Mouse (Mus musculus): Measurements from ENCODE around the gene Ovca2. TPM values are rescaled to one million over a fixed set of nuclear protein-coding genes. Genes with fewer than 3 reads are reported as not detected.
"Not testable (repeated sequence)": the region's sequence is repeated elsewhere in the genome, so short reads cannot be mapped to it uniquely, and the experiment has no call there.

Gene Ovca2
- total RNA-seq, 2 experiments from 2014 or later = 10.1 to 11.1 TPM

DNA sequence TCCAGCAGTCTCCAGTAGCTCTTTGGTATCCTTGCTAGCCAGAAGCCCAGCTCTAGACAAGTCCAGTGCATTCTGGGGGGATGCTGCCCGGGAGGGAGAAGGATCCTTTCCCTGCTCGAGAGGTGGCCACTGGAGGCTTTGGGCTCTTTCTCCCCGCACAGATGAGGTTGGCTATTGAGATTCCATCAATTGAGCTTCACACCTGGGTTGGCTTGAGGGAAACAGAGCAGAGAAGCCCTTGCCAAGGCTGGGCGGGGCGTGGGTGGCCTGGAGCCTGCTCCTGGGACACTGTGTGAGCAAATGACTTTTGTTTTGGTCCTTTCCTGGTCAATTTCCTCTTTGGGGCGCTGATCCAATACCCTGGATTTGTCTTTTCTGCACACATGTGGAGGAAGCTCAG, 17.5 kb upstream of the Ovca2 start:
- no peak for DNase-seq (ENCODE audit: low spot score in 2 of 2)

DNA sequence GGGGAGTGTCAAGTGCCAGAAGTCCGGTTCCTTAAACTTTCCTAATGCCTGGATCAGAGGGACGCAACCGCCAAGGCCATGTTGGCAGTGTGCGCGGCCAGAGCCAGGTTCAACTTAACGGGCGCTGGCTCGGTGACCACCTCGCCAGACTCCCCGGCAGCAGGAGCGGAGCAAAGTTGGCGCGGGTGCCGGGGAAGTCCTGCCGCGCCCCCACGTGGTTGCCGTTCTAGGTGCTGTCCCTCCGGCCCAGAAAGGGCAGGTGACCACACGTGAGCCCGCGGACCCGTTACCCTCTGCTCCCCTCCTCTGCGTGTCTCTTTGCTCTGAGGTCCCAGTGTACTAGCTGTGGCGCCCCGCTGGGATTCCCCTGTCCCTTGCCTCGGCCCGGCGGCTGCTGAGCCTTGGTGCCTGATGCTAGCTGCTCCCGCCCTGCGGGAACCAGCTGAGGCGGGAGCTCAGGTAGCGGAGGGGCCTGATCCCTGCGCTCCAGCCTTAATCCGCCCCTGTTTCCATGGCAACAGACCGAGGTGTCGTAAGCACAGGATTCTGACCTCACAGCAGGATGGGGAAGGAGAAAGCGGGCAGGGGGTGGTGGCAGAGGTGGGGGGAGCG, 16.3 kb upstream of the Ovca2 start:
- DNase-seq (ENCODE audit: low spot score in 2 of 2) = peak; percentile 49 to 53

DNA sequence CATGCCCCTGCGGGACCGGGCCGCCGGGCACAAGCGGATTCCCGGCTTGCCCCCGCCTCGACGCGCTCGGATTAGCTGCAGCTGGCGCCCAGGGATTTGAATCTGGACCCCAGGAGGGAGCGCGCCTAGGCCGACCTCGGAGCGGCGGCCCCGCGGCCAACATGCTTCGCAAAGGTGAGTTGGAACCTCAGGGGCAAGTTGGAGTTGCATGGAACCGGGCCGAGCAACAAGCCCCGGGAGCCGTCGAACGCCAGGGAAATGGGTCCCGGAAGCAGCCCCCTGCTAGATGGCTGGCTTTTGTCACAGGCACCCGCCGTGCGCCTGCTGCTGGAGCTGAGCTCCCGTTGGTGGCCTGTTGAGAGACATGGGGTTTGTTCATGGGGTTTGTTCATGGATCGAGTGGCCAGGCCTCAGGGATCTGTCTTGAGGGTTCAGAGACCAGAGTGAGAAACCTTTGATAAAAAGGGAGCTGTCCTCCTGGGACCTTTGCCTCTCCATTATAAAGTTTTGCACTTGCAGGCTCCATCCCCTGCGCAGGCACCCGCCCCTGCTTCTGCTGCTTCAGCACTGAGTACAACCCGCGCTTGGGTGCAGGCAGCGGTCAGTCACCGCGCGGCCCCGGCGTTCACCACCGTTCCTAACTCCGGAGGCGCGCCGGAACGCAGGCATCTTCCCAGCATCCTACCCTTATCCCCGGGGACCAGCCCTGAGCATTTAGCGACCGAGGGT, 15.7 kb upstream of the Ovca2 start:
- DNase-seq (ENCODE audit: low spot score in 2 of 2) = no peak

DNA sequence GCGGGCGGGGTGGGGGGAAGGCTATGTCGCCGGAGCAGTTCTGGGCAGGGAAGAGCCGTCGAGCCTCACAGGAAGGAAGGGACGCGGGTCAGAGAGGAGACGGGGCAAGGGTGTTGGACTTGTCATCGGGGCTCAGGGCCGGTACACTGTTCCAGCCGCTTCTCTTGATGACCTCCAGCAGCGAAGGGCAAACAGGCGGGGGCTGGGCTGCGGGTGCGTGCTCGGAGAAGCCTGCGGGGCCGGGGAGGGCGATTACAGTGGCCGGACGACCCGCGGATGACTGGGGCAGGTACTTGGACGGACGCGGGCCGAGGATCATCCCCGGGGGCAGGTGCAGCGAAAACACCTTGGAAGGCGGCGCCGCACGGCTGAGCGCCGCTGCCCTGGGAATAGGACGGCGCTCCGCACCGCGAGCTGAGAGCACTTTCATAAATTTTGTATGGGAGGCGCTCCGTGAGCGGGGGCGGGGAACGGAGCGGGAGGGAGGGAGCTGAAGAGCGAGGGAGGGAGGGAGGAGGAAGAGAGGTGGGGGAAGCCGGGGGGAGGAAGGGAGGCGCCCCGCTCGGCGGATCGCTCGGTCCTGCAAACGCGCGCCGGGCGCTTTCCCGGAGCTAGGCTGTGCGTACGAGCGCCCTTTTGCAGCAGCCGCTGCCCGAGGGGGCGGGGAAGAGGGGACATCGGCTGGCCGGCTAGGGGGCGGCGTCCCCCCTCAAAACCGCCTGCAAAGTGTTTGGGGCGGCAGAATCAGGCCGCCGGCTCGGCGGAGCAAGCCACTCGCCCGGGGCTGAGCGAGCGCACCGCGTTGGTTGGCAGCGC, 14.8 kb upstream of the Ovca2 start, which contains the start of gene Rtn4rl1:
Gene Rtn4rl1, plus strand, starts transcription at position 528 of the 816 bp plus-strand sequence.
- peak; percentile 64 to 76 for DNase-seq (ENCODE audit: low spot score in 2 of 2)

DNA sequence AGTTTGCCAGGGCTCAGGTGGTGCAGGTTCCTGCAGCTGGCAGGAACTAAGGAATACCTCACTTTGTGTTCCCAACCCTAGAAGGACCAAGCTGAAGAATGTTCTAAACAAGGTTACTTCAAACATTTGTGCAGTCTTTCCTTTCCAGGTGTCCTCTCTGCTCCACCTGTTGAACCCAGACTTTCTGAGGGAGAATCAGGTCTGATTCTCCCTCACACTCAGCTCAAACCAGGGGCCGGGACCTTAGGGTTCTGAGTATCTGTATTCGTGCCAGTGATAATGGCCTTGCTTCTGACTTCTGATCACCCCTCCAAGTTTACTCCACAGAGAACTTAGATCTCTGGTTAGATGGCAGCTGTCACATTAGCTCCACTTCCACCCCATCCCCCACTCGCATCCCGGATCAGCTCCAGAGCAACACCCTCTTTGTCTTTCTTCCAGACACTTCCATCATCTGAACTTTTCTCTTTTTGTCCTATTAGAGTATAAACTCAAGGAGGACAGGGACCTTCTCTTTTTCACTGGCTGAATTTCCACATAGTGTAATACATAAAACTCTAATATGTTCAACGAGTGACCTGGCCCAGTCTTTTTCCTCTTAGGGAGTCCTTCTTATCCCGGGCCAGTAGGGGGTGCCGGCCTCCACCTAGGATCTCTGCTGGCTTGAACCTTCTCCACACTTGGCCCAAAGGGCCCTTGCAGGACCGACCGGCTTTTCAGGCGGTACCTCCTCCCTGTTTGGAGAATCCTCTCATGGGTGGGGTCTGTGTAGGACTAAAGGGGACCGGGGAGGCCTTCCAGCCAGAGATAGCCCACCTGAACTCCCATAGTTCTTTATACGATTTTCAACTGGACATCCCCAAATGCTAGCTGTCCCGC, 13.9 kb upstream of the Ovca2 start:
- peak; percentile 80 to 84 for DNase-seq (ENCODE audit: low spot score in 2 of 2)

DNA sequence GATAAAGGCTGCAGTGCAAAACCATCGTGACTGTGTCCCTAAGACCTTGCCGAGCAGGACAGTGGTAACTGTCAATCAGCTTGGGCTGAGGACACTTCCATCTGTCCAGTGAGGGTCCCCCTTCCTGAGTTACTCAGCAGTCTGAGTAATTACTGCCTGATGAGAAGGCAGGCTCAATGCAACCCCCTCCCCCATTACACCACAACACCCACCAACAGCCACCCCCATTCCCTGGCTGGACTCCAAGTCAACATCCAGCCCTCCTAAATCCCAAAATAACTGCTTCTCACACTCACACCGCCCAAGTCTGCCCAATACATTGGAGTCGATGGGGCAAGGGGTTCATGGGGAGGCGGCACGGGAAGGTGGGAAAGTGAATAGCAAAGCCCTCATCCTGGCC, 13.2 kb upstream of the Ovca2 start:
- DNase-seq (ENCODE audit: low spot score in 2 of 2) = no peak

DNA sequence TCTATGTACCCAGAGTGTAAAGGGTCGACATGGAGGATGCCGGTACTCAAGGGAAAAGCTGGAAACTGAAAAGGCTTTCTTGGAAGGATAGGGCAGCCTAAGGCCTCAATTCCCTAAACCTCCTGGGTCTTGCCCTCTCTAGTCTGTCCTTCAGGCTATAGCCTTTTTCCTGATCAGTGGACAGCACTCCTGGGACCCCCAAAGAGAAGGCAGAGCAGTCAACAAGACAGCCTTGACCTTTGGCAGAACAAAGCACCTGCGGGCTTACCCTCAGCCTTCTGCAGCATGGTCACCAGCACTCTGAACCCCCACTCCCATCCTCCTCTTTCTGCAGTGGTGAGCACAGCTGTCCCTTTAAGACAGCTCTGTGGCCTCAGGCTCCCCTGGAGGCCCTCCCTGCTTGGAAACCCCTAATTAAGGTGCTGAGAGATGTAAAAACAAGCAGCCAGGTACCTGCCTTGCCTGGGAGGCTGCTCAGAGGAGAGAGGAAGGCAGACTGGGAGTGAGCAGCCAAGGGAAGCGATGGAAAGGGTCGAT, 12.3 kb upstream of the Ovca2 start, which contains the start of gene Dph1:
Gene Dph1, minus strand, starts transcription at position 337 of the 537 bp plus-strand sequence.
- DNase-seq (ENCODE audit: low spot score in 2 of 2) = no peak

DNA sequence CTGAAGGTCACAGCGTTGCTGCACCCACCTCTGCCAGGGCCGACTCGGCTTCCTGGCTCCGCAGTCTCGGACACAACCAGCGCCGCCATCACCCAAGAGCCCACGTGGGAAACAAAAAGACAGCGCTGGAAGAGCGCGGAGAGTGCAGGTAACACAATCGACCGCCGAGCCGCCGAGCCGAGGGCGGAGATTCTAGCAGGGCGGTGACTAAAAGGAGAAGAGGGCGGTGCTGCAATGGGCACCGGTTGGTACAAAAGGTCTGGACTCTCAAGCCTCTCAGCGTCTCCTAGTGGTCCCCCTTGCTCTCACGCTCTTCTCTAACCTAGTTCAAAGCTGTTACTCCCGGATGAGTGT, 11.7 kb upstream of the Ovca2 start:
- peak; percentile 71 to 80 for DNase-seq (ENCODE audit: low spot score in 2 of 2)

DNA sequence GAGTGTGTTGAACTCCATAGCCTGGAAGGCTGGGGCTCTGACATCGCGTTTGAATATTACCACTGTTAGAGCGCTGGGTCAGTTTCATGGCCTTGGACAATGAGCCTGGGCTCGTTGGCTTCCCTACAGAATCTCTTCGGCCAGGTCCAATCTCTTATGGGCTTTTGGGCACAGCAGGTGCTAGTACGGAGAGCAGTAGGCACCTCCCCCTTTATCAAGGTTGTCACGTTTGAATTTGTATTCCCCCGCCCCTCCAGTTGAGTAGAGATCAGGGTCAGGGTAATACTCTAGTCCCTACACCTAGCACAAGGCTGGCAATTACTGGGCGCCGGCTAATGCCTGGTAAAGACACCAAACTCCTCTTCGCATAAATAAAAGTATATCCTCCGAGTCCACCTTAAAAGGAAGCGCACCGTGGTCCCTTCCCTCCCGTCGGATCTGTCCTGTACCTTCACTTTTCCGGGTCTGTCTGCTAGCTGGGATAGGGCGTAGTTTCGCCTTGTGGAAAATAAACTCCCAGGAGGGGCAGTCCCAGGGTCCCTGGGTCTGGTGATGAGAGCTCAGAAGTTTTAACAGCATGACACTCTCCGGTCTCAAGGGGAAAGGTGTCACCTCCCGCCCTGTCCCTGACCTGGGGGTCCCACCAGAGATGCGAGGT, 11.2 kb upstream of the Ovca2 start:
- DNase-seq (ENCODE audit: low spot score in 2 of 2) = no peak

DNA sequence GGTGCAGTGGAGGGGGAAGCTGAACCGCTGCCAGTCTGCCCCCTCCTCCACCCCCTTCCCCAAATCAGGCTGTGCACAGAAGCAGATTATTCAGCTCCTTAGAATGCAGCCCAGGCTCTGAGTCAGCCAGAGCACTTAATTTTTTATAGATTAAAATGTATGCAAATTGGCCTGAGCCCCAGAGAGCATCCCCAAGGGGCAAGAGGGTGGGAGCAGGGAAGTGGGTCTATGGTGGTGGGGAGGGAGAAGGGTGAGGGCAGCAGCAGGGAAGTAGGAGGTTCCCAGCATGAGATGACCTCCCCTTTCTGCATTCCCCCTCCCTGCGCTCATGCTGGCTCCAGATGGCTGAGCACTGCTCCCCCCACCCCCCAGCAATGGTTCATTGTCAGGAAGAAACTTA, 6.4 kb upstream of the Ovca2 start:
- DNase-seq (ENCODE audit: low spot score in 2 of 2) = no peak

DNA sequence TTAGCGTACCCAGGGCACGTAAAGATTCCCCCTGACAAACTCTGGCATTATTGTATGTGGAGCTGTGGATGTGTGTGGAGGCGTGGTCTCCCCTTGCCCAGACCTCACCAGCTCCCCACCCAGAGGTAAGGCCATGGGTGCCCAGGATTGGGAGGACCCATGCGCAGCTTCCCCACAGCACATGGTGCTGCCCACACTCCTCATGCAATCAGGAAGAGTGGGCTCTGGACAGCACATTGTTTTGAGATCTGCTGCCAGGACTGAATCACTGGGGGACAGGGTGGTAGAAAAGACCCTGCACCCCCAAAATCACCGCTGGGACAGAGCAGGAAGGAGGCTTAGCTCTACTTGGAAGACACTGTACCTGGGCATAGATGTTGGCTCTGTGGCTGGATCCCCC, 5.9 kb upstream of the Ovca2 start:
- no peak for DNase-seq (ENCODE audit: low spot score in 2 of 2)

DNA sequence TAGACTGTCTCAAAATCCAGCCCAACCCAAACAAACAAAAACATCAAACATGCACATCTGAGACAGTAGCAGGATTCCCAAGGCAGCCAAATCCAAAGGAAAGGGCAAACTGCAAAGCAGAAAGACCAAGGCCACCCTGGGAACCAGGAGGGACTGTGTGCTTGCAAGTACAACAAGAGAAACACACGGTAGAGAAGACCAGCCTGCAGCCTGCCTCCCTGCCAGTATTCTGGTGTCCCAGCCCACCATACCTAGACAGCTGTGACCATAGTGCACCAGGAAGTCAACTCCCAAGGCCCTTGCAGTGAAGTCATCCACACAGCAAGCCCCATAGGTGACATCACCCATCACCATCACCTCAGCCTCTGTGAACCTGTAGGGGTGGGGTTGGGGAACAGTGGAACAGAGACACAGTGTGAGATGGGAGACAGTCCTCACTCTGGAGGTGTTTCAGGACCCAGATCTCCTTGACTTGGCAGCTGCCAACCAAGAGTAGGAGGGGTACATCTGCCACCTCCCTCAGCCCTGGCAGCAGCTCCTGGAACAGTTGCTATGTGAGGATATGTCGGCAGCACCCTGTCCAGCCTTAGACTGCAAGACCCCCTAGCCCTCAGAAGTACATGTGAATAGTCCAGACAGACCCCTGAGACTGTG, 5.4 kb upstream of the Ovca2 start:
- peak; percentile 37 to 53 for DNase-seq (ENCODE audit: low spot score in 2 of 2)

DNA sequence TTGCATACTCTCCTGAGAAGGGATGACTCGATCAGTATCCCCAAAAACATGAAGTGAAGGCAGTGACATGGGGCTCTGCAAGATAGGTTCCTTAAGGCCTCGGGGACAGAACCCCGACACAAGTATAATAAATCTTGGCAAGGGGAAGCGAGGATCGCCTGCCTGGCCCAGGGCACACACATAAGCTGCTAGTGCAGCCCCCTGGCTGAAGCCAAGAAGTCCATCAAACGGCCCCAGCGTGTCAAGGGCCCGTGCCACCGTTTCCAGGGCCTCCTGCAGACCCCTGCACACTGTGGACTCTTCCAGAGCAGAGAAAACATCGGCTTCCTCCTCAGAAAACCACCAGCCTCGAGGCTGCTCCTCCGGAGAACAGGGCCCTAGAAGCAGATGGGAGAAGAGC, 624 bp downstream of the Ovca2 start:
- DNase-seq (ENCODE audit: low spot score in 2 of 2) = no peak

DNA sequence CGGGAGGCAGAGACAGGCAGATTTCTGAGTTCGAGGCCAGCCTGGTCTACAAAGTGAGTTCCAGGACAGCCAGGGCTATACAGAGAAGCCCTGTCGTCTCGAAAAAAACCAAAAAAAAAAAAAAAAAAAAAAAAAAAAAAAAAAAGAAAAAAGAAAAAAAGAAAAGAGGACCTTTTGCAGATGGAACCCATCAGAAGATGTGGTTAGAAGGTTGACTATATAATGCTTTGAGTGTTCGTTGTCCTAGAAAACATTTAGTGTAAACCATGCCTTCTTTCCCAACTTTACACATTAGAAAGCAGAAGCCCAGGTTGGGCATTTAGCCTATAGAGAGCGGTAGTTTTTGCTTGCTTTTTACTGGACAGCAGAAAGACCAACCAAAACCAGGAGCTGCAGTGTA, 4.1 kb downstream of the Ovca2 start:
- DNase-seq (ENCODE audit: low spot score in 2 of 2) = not testable (repeated sequence)

DNA sequence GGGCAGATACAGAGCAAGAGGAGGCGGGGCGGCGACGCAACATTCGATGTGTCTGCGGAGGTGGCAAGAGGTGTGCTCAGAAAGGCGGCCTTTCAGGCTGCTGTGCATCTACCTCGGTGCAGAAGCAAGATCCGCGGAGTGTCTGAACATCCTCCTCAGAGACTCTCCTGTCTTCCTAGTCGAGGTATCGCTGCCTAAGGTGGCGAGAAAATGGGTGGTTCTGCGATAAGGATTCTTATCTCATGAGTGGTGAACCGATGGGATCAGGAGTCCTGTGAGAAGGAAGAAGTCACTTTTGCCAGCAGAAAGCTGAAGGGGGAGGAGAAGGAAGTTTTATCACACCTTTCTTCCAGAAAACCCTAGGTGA, 4.9 kb downstream of the Ovca2 start:
- DNase-seq (ENCODE audit: low spot score in 2 of 2) = no peak

DNA sequence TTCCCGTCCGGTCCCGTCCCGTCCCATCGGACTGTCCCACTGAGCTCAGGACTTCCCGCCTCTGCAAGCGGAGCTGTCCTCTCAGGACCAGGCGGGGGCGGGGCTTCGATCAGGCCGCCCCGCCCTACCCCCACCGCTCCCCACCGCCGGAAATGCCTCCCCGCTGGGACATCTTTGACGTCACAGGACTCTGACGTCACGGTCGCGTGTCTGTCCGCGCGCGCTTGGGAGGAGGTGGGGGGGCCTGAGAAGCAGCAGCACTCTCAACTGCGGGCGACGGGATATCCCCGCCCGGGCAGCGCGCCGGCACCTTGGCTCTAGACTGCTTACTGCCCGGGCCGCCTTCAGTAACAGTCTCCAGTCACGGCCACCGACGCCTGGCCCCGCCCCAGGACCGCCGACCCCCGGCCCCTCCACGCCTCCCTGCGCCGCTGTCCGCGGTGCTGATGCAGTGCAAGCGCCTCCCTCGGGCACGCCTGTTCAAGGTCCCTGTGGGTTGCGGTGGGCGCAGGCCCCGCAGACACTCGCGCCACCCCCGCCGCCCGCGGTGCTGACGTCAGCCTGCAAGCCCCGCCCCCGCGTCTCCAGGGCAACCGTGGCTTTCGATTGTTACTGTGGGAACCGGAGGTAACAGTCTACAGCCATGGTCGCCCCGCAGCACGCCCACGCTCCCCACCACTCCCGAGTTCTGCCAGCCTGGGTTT, 5.4 kb downstream of the Ovca2 start:
- DNase-seq (ENCODE audit: low spot score in 2 of 2) = peak; percentile 96 to 97

DNA sequence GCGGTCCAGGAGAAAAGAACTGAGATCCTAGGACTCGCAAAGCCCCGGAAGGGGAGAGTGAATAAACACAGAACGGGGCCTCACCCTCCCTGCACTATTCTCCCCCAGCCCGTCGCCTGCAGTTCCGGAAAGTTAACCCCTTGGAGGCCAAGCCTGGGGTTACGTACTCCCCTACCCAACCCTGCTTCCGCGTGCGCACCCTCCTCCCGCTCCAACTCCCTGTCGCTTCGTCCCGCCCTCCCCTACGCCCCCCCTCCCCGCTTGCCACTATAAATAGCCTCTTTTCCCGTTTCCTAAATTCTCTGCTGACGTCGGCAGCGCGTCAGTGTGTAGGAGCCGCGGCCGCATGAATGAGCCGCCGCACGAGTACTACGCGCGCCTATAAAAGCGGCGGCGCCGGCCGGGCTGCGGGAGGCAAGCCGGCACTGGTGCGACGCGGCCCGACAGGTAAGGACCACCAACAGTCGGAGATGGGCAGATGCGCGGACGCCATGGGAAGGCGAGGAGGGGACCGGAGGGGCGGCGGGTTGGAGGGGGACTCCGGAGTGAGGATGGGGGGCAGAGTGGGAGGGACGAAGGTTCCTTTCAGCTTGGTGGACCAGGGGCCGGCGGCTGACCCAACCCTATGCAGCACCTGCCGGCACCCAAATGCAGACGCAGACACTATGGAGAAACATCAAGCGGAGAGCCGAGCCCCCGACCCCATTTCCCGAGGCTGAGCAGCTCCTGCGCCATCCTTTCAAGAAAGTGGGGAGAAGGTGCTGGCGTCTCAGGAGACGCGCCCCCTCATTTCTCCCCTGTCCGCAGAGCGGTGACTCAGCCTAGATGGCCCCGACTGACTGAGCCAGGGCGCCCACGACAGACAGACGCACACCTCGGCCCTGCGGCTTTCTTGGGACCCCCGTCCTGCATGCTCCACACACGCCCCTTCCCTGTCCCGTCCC, 6.2 kb downstream of the Ovca2 start:
- peak; percentile 58 to 67 for DNase-seq (ENCODE audit: low spot score in 2 of 2)
